Mouse (Mus musculus) heart, embryonic 14.5 days (tissue): ENCODE measurements around the gene Syt1. TPM values are rescaled to one million over a fixed set of nuclear protein-coding genes. Genes with fewer than 3 reads are reported as not detected.

Source experiments
- ATAC-seq: fragments of 200-750 bp; cut with Nextera tagmentation; 2 replicates; pipeline ENCODE4 v1.8.0; 2017; ENCODE audit warnings: low read depth, moderate TSS enrichment; ENCODE audit not compliant: insufficient number of reproducible peaks, insufficient read depth, low FRiP score
- H3K27ac ChIP-seq, 2 experiments: fragments of 200-500 bp in 1 of 2; fragments of 300-500 bp in 1 of 2; sonication (generic) in 1 of 2; replicated peaks in 1 of 2; 2 replicates each; pipeline ENCODE4 v1.5.1; 2012 to 2014; ENCODE audit warnings: low read depth in 2 of 2, low read length in 2 of 2, control low read depth in 1 of 2, mild to moderate bottlenecking in 1 of 2, mixed read lengths in 1 of 2; ENCODE audit not compliant: control insufficient read depth in 1 of 2, insufficient read depth in 1 of 2
- H3K27me3 ChIP-seq: fragments of 300-500 bp; sonication (generic); 2 replicates; pipeline ENCODE4 v1.6.1; 2014; ENCODE audit warnings: mild to moderate bottlenecking, low read length, control low read depth; ENCODE audit not compliant: control insufficient read depth, insufficient read depth
- H3K36me3 ChIP-seq: fragments of 300-500 bp; sonication (generic); 2 replicates; pipeline ENCODE4 v1.6.1; 2014; ENCODE audit warnings: mild to moderate bottlenecking, control low read depth, low read length, mixed read lengths; ENCODE audit not compliant: control insufficient read depth, insufficient read depth
- H3K4me1 ChIP-seq, 2 experiments: fragments of 200-500 bp in 1 of 2; fragments of 300-500 bp in 1 of 2; sonication (generic) in 1 of 2; 2 replicates each; pipeline ENCODE4 v1.6.1; 2012 to 2014; ENCODE audit warnings: low read length in 2 of 2, control low read depth in 1 of 2, mixed read lengths in 1 of 2; ENCODE audit not compliant: control insufficient read depth in 2 of 2, insufficient read depth in 2 of 2
- H3K4me2 ChIP-seq: fragments of 300-500 bp; sonication (generic); 2 replicates; pipeline ENCODE4 v1.6.1; 2014; ENCODE audit warnings: mild to moderate bottlenecking, low read length
- H3K4me3 ChIP-seq, 2 experiments: fragments of 200-500 bp in 1 of 2; fragments of 300-500 bp in 1 of 2; sonication (generic) in 1 of 2; 2 replicates each; pipeline ENCODE4 v1.5.1; 2012 to 2014; ENCODE audit warnings: low read length in 2 of 2, mild to moderate bottlenecking in 2 of 2, control low read depth in 1 of 2, low read depth in 1 of 2, moderate library complexity in 1 of 2; ENCODE audit not compliant: control insufficient read depth in 1 of 2, insufficient read depth in 1 of 2
- H3K9ac ChIP-seq: fragments of 300-500 bp; sonication (generic); 2 replicates; pipeline ENCODE4 v1.6.1; 2014; ENCODE audit warnings: mild to moderate bottlenecking, low read length
- H3K9me3 ChIP-seq: fragments of 300-500 bp; sonication (generic); 2 replicates; pipeline ENCODE4 v1.6.1; 2016; ENCODE audit warnings: low read length, control low read depth; ENCODE audit not compliant: control insufficient read depth
- WGBS: fragments of 180-500 bp; shearing (Covaris S2); extraction: QIAGEN DNeasy Blood & Tissue Kit; methylation state at CpG from one replicate; pipeline ENCODE4 v1.1.7; 2014; 5-methylcytosine and 5-hydroxymethylcytosine counted together
- polyA plus RNA-seq: library from polyadenylated mRNA; unstranded; fragments of >200 nt; fragmentation: Nextera tagmentation; extraction: Ambion mirVana; gene quantifications from 2 replicates; pipeline ENCODE4 v1.2.1, GENCODE M21; 2014

Syt1 gene
- polyA plus RNA-seq, 1 experiment from 2014 or later, result 1.2 TPM

GRCm38 (mm10) chr10:108677053-108677452 lies 333.7 kb downstream of the Syt1 start:
- 65% methylated on average over 8 of the region's 8 CpGs for WGBS
- ATAC-seq, result no peak
- Histone ChIP-seq H3K4me2 (no peak overlapping the region), H3K9me3 (no peaks in the 10 kb centered on the region), H3K9ac (no peak overlapping the region), H3K4me3 (no peak overlapping the region), H3K36me3 (no peaks in the 10 kb centered on the region), H3K27ac (no peak overlapping the region), H3K4me1 (peaks cover 4 to 6% of the 10 kb centered on the region in 2 experiments; a peak in 3 of 4 replicates), H3K27me3 (no peaks in the 10 kb centered on the region)

GRCm38 (mm10) chr10:108668944-108669343 lies 341.8 kb downstream of the Syt1 start:
- Histone ChIP-seq H3K4me3 (no peak overlapping the region), H3K9ac (no peak overlapping the region), H3K36me3 (no peaks in the 10 kb centered on the region), H3K27me3 (no peaks in the 10 kb centered on the region), H3K4me2 (no peak overlapping the region), H3K27ac (no peak overlapping the region), H3K9me3 (no peaks in the 10 kb centered on the region), H3K4me1 (no peaks in the 10 kb centered on the region)
- WGBS, result 83% methylated on average over 3 of the region's 3 CpGs
- no peak for ATAC-seq

GRCm38 (mm10) chr10:108660295-108660694 lies 350.5 kb downstream of the Syt1 start:
- H3K4me3 ChIP-seq, result no peak overlapping the region
- WGBS, result 72% methylated on average over 3 of the region's 3 CpGs
- H3K27ac ChIP-seq, result no peak overlapping the region
- H3K36me3 ChIP-seq, result no peaks in the 10 kb centered on the region
- H3K27me3 ChIP-seq, result no peaks in the 10 kb centered on the region
- H3K4me2 ChIP-seq, result no peak overlapping the region
- H3K4me1 ChIP-seq, result no peaks in the 10 kb centered on the region
- no peaks in the 10 kb centered on the region for H3K9me3 ChIP-seq
- no peak overlapping the region for H3K9ac ChIP-seq
- ATAC-seq, result no peak

GRCm38 (mm10) chr10:108658300-108658699 lies 352.5 kb downstream of the Syt1 start:
- 58% methylated on average over 2 of the region's 2 CpGs for WGBS
- no peaks in the 10 kb centered on the region for H3K4me1 ChIP-seq
- no peak overlapping the region for H3K9ac ChIP-seq
- H3K9me3 ChIP-seq, result no peaks in the 10 kb centered on the region
- H3K27ac ChIP-seq, result no peak overlapping the region
- no peak overlapping the region for H3K4me2 ChIP-seq
- no peaks in the 10 kb centered on the region for H3K27me3 ChIP-seq
- no peaks in the 10 kb centered on the region for H3K36me3 ChIP-seq
- no peak for ATAC-seq
- H3K4me3 ChIP-seq, result no peak overlapping the region

GRCm38 (mm10) chr10:108657669-108658068 lies 353.1 kb downstream of the Syt1 start:
- H3K27me3 ChIP-seq, result no peaks in the 10 kb centered on the region
- no peak overlapping the region for H3K27ac ChIP-seq
- no peak overlapping the region for H3K9ac ChIP-seq
- H3K4me1 ChIP-seq, result peaks cover 2 to 3% of the 10 kb centered on the region in 2 experiments; a peak in 2 of 4 replicates
- no peak overlapping the region for H3K4me2 ChIP-seq
- H3K36me3 ChIP-seq, result no peaks in the 10 kb centered on the region
- H3K9me3 ChIP-seq, result no peaks in the 10 kb centered on the region
- H3K4me3 ChIP-seq, result no peak overlapping the region
- no peak for ATAC-seq

- Histone ChIP-seq H3K9me3 (no peaks in the 10 kb centered on the region), H3K4me1 (peaks cover 4 to 11% of the 10 kb centered on the region in 2 experiments), H3K4me2 (no peak overlapping the region), H3K36me3 (no peaks in the 10 kb centered on the region), H3K27me3 (no peaks in the 10 kb centered on the region), H3K27ac (no peak overlapping the region), H3K4me3 (no peak overlapping the region), H3K9ac (no peak overlapping the region)
- 47% methylated on average over 4 of the region's 4 CpGs for WGBS
- no peak for ATAC-seq
These were observed 353.9 kb downstream of the Syt1 start for GRCm38 (mm10) chr10:108656898-108657297.

GRCm38 (mm10) chr10:108655074-108655473 lies 355.7 kb downstream of the Syt1 start:
- 91% methylated on average over 11 of the region's 11 CpGs for WGBS
- Histone ChIP-seq H3K9ac (no peak overlapping the region), H3K4me2 (no peak overlapping the region), H3K27me3 (no peaks in the 10 kb centered on the region), H3K27ac (no peak overlapping the region), H3K4me1 (peaks cover 7 to 19% of the 10 kb centered on the region in 2 experiments), H3K9me3 (no peaks in the 10 kb centered on the region), H3K36me3 (no peaks in the 10 kb centered on the region), H3K4me3 (no peak overlapping the region)
- no peak for ATAC-seq

- 34% methylated on average over 8 of the region's 8 CpGs for WGBS
- Histone ChIP-seq H3K27me3 (no peaks in the 10 kb centered on the region), H3K9ac (no peak overlapping the region), H3K4me3 (no peak overlapping the region), H3K27ac (no peak overlapping the region), H3K9me3 (no peaks in the 10 kb centered on the region), H3K4me1 (peaks cover 7 to 19% of the 10 kb centered on the region in 2 experiments), H3K4me2 (no peak overlapping the region), H3K36me3 (no peaks in the 10 kb centered on the region)
- no peak for ATAC-seq
These were observed 358.0 kb downstream of the Syt1 start for GRCm38 (mm10) chr10:108652831-108653230.
